Mouse (Mus musculus) monocyte, adult 2 months (primary cell): ENCODE data around the gene Tulp4.
"Not testable (repeated sequence)": the region's sequence is repeated elsewhere in the genome, so short reads cannot be mapped to it uniquely, and the experiment has no call there.

Source experiments
- DNase-seq, 2 experiments: peaks; one replicate each; pipeline ENCODE4 v3.0.0; 2022; ENCODE audit warnings: low spot score in 2 of 2, low read depth in 1 of 2

Gene Tulp4

DNA sequence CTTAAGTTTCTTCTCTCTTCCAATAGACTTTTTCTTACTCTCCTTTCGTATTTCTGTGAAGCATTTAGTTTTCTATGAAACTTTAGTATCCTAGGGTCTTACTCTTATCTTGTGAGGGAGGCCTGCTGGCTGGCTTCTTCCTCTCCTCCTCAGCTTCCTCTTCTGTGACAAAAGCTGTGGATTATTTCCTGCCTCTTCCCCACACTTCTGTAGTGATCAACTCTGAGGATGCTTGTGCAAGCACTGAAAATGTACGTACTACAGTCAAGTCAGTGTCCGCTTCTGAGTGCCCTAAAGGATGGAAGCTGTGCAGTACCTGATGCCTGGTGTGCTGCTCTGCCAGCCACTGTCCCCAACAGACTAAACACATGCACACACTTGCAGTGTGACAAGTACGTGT is 80.4 kb downstream of the Tulp4 start:
- no peak for DNase-seq

DNA sequence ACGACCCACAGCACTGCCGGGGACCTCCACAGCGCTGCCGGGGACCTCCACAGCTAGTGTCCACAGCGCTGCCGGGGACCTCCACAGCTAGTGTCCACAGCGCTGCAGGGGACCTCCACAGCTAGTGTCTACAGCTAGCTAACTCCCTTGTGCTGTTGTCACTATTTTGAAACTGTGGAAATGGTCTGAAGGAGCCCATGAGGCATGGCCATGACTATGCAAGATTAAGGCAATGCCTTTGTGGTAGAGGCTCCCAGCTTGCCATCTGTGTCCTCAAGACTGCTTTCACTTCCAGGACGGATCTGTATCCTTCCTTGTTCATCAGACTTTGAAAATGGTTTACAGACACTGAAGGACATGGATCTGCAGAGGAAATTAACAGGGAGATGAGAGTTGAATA is 80.9 kb downstream of the Tulp4 start:
- no peak for DNase-seq

DNA sequence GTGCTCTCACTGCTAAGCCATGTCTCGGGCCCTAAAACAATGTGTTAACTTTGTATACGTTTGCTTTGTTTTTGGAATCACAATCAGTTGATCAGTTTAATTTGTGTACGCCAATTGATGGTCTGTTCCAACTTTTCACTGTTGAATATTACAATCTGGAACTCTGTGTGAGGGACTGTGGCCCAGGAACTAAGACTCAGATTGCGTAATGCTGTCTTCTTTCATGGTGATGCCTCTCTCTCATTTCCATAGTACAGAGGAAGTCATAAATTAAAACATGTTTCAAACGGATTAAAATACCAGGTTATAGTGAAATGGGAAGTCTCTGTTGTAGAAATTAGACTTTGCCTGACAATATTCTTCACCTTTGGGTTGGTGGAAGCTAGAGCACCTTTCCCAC is 83.0 kb downstream of the Tulp4 start:
- DNase-seq, result no peak

DNA sequence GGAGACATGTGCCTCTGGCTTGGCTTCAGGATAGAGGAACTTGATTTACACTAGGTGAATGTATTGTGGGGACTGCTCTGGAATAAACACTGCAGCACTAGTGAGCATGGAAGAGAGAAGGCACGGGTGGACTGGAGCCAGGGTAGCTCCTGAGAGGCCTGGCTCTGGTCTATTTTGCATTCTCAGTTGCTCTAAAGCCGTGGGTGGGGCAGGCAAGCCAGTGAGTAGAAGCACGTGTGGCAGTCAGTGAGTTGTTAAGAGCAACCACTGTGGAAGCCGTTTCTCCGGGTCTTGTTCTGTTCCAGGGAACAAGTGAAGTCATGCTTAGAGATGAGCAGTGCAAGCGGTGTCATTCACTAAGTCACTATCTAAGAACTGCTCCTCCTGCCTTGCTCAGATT is 86.0 kb downstream of the Tulp4 start:
- DNase-seq, result no peak

DNA sequence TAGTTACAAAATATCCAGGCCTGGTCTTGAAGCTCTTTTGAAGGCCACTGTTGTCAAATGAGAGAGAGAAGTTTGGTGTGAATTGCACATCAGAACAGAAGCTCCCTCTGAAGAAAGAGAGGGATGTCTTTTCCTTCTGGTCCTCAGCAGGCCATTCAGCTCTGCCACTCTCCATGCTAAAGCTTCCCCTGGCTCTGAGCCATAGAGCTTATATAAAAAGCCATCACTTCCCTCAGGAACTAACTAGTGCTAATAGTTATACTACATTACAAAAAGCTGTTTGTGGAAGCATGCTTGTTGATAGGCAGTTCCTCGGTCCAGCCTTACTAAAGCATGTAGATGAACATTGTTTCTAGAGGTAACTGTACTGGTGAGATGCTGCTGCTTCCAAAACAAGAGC is 89.2 kb downstream of the Tulp4 start:
- no peak for DNase-seq

DNA sequence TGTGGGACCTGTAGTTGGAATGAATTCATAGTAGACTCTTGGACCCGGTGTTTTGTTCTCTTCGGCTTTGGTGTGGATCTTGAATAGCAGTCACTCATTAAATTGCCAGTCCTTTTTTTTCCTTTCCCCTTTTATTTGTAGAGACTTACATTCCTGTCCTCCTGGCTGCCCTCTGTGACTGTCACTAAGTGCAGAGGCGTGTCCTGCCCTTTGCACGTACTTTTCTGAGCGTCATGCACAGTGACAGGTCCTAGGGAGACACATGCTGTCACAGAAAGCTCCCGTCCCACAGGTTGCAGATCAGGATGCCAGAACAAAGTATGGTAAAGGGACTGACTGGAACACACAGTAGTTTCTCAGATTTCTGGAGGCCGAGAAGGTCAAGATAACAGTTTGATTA is 91.3 kb downstream of the Tulp4 start:
- DNase-seq, result no peak

DNA sequence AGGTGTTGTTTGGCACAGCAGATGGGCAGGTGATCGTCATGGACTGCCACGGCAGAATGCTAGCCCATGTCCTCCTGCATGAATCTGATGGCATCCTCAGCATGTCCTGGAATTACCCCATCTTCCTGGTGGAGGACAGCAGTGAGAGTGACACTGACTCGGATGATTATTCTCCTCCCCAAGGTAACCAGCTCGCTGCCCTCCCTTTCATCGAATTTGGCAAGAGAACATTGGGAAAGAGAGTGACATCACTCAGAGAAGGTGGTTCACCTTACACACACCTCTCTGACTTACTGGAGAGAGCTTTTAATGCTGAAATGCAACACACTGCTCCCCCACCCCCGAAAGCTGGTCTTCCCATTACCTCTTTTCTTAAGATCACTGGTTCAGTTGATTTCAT is 92.4 kb downstream of the Tulp4 start:
- DNase-seq, result no peak

DNA sequence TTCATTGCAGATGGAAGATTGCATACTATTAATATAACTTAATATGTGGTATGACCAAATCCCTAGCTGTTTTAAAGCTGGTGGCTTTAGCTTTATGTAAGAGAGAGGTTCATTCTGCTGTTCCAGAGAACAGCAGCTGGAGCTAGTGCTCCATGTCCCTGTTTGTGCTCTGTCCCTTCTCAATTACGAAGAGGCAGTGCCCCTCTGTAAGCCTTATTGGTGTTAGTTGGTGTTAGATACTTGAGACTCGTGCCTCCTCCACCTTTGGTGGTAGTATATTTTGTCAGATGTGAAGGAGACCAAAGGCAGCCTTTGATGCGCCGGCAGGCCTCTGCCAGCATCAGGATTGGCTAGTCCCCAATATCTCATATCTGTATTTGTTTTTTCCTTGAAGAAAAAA is 92.9 kb downstream of the Tulp4 start:
- no peak for DNase-seq

DNA sequence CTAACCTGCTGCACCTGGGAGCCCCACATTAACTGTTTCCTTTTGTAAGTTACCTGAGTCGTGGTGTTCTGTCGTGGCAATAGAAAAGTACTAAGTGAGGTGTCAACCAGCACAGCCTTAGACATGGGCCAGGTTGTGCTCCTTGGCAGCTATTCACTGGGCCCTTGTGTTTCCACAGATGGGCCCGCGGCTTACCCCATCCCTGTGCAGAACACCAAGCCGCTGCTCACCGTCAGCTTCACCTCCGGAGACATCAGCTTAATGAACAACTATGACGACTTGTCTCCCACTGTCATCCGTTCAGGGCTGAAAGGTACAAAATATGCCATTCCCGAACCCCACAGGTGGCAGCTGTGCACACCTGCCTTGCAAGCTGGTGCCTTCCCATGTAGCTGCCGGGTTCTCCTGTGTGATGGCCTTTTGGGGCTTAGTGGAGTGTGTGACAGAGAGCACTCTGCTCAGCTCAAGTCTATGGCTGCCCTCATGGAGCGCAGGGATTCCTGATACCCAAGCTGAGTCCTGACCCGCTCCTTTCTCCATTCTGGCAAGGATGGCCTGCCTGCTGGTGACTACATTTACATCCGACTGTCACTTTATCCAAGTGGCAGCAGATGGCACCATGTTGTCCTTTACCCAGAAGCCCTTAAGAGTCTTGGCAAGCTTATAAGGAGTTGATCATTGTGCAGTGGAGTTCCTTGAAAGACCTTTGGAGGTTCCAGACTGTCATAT is 95.4 kb downstream of the Tulp4 start:
- DNase-seq, result no peak

DNA sequence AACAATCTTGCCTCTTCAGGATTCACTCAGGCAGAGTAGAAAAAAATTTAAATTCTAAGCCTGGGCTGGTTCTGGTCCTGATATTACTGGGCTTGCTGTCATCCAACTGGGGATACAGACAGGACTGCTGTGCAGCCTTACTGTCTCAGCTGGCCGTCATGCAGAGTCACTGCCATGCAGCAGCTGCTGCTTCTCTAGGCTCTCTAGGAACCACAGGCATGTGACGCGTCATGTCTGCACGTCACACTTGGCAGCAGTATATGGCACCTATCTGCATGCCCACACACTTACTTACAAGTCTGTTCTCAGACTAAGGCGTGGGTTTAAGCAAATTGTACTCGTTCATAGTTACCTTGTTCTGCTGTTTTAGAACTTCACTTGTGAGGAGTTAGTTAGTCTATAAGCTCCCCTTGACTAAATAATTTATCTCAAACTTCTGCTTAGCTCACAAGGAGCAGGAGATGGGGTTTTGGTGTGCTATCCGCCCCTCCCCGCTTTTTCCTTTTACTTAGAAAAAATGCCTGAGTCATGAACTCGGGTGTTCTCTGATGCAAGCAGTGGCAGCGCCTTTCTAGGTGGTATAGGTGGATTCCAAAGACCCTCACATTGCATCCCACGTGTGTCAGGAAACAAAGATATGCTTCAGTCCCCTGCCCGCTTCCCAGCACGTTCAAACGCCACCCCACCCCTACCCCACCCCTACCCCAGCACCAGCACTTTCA is 96.3 kb downstream of the Tulp4 start:
- DNase-seq, result no peak

DNA sequence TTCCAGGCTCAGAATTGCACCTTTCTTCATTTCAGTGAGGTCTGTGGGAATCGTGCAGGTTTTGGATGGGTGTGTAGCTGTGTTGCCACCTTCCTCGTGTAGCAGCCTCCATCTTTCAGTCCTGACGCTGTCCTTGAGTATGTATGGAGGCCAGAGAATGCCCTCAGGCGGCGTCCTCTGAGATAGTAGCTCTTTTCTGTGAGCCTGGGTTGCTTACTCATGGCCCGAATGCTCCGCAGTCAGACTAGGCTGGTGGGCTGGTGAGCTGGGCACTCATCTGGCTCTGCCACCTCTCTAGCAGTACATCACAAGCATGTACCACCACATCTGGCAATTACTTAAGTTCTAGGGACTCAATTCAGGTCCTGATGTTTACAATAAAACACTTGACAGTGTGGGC is 96.9 kb downstream of the Tulp4 start:
- DNase-seq, result no peak

DNA sequence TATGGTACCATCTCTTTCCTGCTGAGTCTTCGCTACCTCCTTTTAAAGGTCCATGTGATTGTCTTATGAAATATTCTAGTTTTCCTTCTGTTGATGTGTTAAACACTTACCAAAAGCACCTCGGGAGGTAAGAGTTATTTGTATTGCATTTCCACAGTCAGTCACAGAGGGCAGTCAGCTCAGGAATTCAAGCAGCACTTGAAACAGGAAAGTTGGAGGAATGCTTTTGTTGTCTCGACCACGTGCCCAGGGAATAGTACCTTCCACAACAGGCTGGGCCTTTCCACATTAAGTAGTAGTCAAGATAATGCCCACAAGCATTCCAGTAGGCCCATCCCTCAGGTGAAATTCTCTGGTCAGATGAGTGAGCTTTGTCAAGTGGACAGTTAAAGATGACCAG is 97.6 kb downstream of the Tulp4 start:
- no peak for DNase-seq

DNA sequence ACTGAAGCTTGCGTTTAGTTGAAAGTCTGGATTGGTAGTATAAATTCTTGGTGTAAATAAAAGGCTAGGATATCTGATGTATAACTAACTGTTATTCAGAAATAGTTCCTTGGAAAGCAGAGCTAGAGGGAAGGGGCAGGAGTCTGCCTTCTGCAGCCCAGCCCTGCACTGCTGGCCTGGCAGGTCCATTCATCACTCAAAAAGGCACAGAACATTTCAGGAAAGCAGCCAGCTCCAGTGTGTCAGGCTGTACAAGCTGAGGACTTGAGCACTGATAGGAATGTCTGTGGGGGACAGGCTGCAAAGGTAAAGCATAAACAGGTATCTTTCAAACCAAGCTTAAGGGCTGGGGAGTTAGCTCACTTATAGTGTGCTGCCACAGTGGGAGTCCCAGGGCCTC is 105.5 kb downstream of the Tulp4 start:
- DNase-seq, result no peak

DNA sequence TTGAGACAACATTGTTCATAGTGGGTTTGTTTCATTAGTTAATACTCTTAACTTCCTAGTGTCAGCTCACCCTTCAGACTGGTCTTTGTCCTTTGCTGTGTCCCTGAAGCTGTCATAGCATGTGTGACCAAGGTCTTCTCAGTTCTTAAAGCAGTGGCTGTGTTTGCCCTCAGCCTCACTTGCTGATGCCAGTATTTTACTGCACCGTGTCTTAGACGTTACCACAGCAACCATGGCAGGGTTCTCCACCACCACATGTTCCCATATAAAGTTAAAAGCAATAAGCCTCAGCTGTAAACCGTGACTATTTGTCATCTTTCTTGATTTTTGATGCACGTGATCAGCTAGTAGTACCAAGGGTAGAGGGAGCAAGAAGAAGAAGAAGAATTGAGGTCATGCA is 109.4 kb downstream of the Tulp4 start:
- DNase-seq, result no peak

DNA sequence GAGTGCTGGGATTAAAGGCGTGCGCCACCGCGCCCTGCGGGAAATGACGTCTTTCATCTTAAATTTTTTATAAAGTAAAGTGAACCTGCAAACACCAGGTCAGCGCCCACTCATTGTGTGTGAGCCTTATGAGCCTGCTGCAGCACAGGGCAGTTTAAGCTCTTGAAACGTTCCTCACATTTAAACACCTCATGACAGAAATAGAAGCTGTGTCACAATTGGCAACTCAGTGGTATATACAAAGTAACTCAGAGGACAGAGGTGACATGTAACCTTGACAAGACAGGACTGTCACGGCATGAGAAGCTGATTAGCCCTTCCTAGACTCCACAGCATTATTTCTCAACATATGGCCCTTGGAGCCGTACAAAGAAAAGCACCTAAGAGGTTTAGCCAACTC is 110.3 kb downstream of the Tulp4 start:
- no peak for DNase-seq

DNA sequence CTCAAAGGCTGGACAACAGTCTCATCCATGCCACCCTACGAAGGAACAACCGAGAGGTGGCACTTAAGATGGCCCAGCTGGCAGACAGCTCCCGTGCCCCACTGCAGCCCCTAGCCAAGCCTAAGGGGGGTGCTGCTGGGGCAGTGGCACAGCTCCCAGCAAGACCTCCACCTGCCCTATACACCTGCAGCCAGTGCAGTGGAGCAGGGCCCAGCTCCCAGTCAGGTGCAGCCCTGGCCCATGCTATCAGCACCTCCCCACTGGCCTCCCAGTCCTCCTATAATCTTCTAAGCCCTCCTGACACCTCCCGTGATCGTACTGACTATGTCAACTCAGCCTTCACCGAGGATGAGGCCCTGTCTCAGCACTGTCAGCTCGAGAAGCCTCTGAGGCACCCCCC is 126.4 kb downstream of the Tulp4 start:
- DNase-seq, result not testable (repeated sequence)

DNA sequence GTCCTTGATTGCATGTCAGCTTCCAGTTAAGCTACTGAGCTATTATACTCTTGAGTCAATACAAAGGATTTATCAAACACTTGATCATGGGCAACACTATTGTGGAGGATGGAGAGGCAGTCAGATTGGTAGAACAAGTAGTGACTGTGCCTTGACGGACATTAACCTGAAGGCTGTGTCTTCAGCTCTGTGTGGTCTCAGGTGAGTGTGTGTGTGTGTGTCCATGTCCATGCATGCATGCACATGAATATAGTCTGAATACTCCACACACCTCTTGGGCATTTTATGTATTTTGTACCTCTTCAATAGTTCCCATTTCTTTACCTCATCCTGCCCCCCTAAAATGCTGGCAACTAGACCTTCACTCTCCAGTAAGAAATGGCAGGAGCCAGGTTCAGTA is 145.1 kb downstream of the Tulp4 start:
- DNase-seq, result not testable (repeated sequence)

DNA sequence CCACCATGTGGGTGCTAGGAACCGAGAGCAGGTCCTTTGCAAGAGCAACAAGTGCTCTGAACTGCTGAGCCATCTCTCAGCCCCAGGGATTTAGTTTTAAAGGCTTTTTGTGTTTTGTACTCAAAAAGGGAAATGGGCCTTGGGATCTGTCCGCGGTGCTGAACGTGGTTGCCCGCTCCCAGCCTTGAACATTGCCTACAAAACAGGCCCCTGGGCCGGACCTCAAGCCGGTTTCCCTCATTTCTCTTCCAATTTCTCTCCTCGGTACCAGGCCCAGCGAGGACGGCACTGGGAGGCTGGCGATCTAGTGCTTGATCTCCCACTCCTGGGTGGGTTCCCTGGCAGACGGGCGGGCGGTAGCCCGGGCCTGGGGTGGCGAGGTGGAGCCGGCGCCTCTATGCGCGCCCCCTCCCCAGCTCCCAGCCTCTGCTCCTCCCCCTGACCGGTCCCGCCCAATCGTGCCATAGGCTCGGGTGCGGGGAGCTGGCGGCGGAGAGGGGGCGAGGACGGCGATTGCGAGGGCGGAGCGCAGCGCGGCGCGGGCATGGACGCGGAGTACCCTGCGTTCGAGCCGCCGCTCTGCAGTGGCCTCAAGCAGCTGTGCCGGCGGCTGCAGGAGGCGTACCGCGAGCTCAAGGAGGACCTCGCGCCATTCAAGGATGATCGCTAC is 150.3 kb downstream of the Tulp4 start, which contains the start of gene Tmem181a:
Tmem181a (plus strand) TSS at position 461 of the 670 bp plus-strand sequence.
- not testable (repeated sequence) for DNase-seq

DNA sequence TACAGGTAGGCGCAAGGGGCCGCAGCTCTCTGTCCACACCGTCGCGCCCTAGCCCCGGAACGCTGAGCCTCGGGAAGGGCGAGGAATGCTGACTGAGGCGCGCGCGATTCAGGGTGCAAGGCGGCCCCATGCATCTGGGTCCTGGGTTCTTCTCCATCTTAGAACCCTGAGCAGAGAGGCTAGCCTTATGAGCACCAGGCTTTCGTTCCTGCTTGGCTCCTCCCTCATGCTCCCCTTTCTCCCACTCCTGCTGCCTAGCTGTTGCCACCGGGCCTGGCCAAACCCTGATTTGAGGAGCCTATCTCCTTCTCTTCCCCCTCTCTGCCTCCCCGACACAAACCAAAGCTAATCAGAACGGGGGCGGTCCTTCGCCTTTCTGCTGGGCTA is 150.8 kb downstream of the Tulp4 start:
- not testable (repeated sequence) for DNase-seq

DNA sequence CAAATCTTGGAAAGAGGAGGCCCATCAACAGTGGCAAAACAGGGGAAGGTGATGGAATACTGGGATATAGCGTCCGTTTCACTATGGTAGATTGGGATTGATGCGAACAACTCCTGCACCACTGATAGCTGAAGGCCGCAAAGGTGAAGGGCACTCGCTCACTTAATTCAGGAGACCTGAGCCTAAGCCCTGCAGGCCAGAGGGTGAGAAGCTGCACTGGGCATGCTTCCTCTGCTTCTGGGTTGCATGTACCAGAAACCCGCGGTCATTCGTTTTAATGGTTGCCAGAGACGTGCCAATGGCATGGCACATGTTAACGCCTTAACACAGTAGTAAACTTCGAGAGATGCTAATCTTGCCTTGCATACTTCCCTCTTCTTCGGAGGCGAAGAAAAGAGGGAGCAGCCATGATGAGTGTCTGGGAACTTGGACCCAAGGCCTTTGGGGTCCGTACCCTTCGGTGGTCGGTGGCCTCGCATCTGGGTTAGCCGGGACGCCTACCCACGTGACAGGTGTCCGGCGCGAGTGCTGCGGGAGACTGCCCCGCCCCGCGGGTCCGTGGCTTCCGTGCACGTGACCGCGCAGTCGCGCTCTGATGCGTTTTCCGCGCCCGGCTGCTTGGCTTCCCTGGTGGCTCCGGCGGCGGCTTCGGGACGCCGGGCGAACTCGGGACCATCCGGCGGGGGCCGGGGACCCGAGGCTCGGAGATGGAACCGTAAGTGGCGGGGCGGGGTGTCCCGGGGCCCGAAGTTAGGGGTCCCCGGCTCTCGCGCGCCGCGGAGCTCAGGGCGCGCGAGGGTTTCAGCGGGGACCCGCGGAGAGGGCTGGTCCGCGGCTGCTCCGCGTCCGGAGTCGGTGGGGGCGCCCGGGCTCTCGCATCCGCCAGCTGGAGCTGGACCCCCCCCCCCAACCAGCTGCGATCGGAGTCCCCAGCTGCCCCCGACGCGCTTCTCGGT is 163.9 kb downstream of the Tulp4 start:
- not testable (repeated sequence) for DNase-seq

DNA sequence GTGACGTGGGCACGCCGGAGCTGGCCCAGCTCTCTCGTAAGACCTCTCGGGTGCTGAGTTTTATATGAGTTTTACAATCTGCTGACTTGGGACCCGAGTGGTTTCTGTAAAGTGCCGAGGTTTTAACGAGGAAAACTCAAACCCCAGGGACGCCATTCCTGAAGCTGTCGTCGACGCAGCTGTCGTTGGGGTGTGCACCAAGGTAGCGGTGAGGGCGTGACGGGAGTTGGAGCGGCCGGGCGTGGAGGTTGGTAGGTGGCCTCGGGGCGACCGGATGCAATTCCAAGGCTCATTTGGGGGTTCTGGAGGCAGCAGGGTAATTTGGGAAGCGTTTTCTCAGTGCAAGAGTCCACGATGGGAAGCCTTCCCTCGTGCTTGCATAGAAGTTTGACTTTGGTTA is 164.6 kb downstream of the Tulp4 start:
- DNase-seq, result not testable (repeated sequence)
